Mouse (Mus musculus): ENCODE measurements at regions not wholly inside any gene's neighbourhood (a gene's known extent, or its start where the extent isn't known, plus 50 kb on each side); places are given as distances from the start of the nearest gene placed in this dataset.

- DNase-seq, result peak; percentile 41
Observed at GRCm38 (mm10) chr16:49278478-49278877, 221.2 kb downstream of the Myh15 start.

DNA sequence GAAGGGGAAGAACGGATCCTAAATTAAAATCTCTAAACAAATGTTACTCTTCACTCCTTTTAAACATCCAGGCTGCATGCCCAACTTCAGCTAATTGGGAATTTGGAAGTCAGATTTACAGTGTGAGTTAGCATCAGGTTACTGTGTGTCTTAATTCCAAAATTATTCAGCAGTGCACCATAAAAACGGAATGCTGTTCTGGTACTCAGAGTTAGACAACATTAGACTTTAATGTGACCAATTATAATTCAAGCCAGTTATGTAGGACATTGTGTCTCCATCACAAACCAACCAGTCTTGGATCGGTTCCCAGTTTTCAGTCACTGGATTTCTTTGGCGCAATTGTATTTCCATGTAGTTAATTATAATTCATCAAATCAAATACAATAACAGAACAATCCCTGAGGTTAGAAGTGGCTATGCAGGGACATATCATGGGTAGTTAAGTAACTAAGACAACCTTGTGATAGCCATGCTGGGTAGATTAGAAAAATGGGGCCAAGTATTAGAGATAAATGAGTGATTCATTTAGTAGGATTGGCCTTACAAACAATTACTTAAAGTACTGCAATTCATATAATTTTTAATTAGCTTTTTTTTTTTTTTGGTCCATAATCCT lies 230.9 kb downstream of the Myh15 start:
- peak; percentile 64 for DNase-seq

DNA sequence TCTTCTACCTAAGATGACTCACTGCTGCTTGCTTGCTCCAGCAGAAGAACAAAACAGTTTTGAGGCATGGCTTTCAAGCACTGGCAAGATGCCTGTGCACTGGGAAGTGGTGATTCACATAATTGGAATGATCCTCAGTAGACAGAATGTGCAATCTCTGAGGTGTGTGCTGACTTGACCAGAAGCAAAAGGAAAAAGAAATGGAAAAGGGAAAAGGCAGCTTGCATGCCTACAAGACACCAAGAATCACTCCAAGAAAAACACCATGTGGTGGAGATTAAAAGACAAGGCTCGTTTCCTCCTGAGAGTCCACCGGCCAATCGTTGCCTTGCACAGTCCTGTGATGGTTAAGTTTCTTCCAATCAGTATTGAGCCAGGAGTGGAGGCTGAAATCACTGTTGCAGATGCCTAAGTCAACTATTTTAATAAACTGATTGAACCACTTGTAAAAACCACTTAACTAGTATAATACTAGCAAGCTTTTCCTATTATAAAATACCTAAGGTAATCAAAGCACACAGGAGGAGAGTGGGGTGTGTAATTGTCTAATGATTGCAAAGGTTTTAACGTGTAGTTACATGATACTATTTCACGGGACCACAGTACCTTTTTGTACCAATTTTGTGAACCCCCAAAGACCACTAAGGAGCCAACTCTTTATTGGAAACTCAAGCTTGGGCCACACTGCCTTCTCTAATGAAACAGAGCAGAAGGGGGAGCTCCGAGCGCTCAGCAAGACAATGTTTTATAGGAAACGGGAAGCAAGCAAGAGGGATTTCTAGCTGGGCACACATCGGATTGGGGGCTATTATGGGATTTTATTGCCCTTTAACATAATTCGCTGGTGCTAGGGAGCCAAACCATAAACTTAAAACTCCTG lies 232.2 kb downstream of the Myh15 start:
- DNase-seq, result peak; percentile 68

DNA sequence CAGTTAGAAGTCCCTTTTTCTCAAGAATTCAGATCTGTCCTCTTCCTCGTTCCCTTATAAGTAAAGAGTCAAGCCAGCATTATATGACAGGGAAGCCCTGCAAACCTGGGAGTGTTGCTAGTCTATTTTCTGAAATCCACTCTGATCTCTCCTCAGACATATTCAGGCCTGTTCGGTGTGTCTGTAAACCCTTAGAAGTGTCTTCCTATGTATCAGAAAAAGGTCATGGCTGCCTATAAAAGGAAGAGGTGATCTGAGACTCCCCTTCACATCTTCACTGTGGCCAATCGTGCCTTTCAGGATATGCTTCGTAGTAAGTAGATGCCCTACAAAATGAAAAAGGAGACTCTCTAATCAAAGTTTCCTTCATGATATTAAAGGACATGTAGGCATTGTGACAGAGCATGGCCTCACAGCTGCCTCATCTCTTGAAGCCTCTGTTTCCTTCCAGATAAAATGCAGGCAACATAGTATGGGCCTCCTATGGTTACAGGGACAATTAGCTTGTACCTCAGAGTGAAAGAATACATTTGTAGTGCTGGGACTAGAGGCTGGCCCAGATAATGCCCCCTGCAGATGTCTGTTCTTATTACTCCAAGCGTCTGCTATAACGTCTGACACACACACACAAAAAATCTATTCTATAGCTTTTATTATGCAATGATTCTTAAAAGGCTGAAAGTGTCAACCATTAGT lies 246.5 kb downstream of the Myh15 start:
- DNase-seq, result no peak

GRCm38 (mm10) chr16:49304354-49304753 lies 247.1 kb downstream of the Myh15 start:
- no peak for DNase-seq

DNA sequence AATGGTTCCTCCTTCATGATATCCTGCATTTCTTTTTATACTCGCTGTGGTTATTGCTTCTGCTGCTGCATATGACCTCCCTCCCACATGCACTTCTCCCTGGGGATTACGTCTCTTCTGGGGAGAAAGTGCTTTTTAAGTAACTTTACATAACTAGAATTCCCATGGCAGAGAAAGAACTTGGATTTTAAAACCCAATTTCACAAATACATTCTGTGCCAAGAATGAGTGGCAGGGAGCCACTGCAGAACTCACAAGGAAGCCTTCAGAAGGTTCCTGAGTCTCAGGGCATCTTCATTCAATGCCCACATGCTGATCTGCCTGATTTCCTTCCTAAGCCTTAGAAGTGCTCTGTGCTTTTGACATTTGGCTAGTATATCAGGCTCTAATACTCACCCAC lies 259.8 kb downstream of the Myh15 start:
- DNase-seq, result no peak

- DNase-seq, result no peak
Observed at GRCm38 (mm10) chr16:49319047-49319678, 261.9 kb downstream of the Myh15 start.

- DNase-seq, result no peak
Observed at GRCm38 (mm10) chr16:49319774-49320173, 262.5 kb downstream of the Myh15 start.

DNA sequence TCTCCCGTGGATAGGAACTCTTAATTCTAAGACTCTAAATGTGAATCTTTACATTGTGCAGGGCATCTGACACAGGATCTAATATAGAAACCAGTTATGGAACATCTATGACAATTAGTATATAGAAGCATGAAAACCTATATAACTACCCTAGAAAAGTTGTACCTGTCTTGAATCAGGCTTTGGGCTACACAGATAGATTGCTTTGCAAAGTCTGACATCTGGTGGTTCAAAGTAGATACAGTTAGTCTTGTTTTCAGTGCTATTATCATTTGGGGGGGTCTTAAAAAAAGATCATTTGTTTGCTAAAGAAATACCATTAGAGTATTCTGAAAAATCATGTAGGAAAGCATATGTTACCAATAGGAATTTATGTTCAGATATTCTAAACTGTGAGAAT lies 264.7 kb downstream of the Myh15 start:
- no peak for DNase-seq

- DNase-seq, result no peak
Observed at GRCm38 (mm10) chr16:49330725-49331386, 273.6 kb downstream of the Myh15 start.

DNA sequence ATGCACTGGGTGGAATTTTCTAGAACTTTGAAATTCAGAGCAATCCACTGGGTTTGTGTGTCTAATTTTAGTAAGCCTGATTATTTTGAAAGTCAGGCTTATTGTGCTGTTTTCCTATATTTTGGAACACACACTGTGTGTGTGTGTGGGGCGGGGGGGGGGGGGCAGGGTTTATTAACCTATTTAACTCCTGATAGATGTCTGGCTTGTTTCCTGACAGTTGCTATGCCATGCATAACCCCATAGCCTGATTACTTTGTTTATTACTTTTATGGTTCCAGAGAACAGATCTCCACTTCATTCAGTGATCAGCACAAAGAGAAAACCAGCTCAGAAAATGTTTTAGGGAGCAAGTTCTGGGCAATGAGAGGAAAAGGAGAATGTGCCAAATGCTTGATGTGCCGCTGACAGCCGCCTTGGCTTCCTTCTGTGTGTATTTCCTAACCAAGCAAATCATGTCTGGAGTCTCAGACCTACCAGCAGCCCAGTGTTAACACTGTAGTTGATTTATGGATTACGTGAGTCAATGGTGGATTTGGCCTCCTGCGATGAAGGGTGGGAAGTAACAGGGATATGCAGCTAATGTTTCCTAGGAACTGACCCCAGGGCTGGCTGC lies 274.9 kb downstream of the Myh15 start:
- DNase-seq, result peak; percentile 12

GRCm38 (mm10) chr16:49335916-49336315 lies 278.6 kb downstream of the Myh15 start:
- DNase-seq, result peak; percentile 54

GRCm38 (mm10) chr16:49337948-49338347 lies 280.7 kb downstream of the Myh15 start:
- DNase-seq, result no peak

- DNase-seq, result no peak
Observed at GRCm38 (mm10) chr16:49358404-49358803, 301.1 kb downstream of the Myh15 start.

GRCm38 (mm10) chr16:49361731-49362130 lies 304.4 kb downstream of the Myh15 start:
- DNase-seq, result no peak

GRCm38 (mm10) chr16:49369450-49369849 lies 312.2 kb downstream of the Myh15 start:
- no peak for DNase-seq

DNA sequence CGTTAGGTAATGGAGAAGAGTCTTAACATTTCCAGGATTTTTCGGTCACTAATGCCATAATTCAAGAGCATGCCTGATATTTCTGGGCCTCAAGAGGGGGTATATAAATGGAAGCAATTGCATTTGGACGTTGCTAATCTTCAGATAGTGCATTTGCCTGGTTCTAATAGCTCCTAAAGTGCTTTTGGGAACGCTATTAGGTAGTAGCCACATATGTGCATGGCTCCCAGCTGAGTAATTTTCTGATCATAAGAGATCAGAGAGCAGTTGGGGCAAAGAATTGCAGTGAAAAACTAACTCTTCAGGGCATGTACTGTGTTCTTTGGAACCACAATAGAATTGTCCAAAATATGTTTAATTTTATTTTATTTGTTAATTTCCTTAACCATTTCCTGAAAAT lies 317.8 kb downstream of the Myh15 start:
- no peak for DNase-seq

DNA sequence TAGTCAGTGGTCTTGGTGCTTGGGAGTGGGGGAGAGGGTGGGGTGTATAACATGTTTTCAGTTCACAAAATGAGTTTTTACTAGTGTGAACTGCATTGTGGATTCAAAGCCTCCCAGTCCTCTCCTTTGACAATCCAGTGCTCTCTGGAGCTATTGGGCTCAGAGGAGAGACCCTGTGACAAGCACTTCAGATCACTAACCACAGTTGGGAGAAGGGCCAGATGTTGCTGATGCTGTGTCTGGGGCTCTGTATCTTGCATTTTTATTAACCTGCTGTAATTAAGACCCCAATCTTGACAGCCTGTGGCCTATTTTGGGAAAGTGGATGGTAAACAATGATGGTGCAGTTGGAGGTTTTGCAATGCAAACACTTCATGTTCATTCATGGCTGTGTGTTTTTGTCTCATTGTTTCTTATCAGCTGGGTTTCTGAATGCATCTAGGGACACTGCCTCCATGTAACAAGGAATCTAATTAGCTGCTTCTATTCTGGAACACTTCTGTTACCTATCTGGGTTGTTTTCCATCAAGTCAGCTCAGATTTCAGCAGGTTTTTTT lies 320.0 kb upstream of the Ift57 start:
- DNase-seq, result no peak

DNA sequence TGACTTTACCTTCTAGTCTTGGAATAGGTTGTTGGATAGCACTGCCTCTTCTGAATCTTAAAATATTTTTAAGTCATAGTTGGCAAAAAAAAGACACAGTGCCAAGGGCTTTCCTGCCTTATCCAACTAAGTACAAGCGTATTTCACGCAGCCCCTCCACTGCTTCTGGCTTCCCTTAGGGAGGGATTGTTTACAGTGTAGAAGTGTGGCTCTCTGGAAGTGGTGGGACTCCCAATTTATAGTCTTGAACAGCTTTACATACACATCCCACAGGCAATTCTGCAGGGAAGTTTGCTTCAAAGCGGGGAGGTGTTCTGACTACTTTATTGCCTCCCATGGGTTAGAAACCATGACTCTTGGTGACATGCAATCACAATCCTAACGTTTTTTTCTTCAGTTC lies 310.9 kb upstream of the Ift57 start:
- no peak for DNase-seq

DNA sequence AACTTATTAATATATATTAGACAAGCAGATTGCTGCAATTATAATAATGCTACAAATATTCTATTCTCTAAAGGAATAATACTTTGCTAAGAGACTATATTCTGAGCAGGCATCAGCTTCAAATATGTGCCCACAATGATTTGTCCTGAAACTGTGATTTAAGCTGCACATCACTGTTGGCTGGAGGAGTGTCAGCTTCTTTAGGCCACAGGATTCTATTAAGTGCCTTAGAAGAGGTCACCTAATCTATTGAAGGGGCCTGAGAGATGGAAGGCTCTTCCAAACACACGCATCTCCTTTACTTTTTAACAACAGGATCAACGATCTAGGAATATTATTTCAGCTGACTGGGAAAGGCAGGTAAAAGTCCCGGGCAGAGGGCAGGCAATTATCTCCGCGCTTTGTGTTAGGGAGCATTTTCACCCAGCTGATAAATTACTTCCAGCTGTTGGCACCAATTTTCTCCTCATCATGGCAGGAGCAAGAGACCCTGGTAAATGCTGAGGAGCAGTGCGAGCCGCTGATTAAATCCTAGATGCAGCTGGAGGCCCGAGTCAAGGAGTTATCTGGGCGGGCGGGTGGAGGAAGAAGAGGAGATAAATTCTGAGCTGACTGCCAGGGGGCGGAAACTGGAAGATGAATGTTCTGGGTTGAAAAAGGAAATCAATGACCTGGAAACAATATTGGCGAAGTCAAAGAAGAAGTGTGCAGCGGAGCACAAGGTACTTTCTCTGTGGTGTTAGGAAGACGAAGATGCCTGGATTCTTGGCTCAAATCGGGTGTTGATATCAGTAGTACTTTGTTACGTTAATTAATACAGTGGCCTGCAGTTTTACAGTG lies 290.9 kb upstream of the Ift57 start:
- no peak for DNase-seq

DNA sequence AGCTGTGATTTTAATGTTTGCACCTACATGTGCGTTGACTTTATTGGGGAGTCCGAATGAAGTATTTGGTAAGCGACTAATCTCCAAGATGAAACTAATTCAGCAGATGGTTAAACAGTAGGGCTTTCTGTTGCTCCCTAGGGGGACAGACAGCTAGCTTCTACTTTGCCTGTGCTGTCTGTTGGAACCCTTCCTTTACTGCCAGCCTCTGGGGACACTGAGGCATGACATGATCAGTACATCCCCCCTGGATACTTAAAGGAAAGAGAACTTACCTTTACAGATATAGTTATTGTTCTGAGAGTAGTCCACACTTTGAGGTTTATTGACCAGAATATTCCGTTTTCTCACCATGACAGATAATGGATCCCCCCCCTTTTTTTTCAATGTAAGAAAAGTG lies 289.8 kb upstream of the Ift57 start:
- no peak for DNase-seq

Data from layer of hippocampus, adult 9-11 months (tissue).